Mouse (Mus musculus) E14TG2a.4 (cell line): Measurements from ENCODE around the gene Uroc1.

Experiments
- CTCF ChIP-seq: conservative IDR thresholded peaks from 2 replicates; pipeline ENCODE4 v1.5.1; 2014; ENCODE audit warnings: low read length
- POU5F1 ChIP-seq: IDR thresholded peaks from 2 replicates; pipeline ENCODE4 v1.6.1; 2014; ENCODE audit warnings: low read length, borderline replicate concordance

GRCm38 (mm10) chr6:90377708-90378107 lies 44.6 kb downstream of the Uroc1 start:
- TF ChIP-seq POU5F1 (no peak), CTCF (no peak)
